Mouse (Mus musculus): ENCODE results near the gene Dynll2.

Dynll2 gene

DNA sequence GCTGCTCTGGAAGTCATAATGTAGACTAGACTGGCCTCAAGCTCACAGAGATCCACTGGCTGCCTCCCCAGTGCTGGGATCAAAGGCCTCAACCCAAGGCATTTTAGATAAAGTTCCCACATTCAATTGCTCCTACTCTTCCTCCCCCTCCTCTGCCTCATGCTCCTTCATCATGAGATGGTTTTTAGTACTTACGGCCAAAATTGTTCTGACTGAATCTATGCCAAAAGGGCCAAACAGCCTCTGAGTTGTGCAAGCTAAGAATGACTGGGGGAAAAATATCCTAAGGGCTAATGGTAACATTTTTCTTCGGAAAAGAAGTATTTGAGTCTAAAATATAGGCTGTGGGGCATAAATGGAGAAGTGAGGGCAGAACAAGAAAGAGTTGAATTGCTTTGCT is 36.6 kb upstream of the Dynll2 start:
- Histone ChIP-seq H3K36me3 (ENCODE audit: insufficient read depth, low read length) (no peaks in the 10 kb centered on the region), H3K27me3 (ENCODE audit: insufficient read depth, low read length) (no peaks in the 10 kb centered on the region), H3K4me1 (replicated peaks; ENCODE audit: low read depth, low read length) (peaks cover 48% of the 10 kb centered on the region), H3K4me3 (replicated peaks; ENCODE audit: low read length) (no peak overlapping the region), H3K9me3 (ENCODE audit: low read length) (no peaks in the 10 kb centered on the region)
- TF ChIP-seq POU5F1 (IDR thresholded peaks at IDR 0.05; ENCODE audit: borderline replicate concordance, low read length) (no peak), CTCF (conservative IDR thresholded peaks at IDR 0.05; ENCODE audit: low read length) (no peak)

DNA sequence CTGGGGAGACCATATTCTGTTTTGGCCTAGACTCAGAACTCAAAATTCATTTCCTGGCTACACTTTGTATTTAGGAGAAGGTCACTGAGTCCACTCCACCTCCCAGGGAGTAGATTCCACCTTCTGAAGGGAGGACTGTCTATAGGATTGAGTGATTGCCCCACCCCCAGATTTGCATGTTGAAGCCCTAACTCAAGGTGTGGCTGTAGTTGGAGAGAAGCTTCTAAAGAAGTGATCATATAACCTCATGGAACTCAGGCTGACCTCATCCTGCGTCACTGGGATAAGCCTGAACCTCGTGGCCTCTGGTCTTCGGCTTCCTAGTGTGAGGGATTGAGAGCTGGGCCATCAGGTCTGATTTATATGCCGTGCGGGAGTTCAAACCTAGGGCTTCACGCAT is 28.5 kb upstream of the Dynll2 start:
- no peaks in the 10 kb centered on the region for H3K36me3 ChIP-seq (ENCODE audit: insufficient read depth, low read length)
- peaks cover 68% of the 10 kb centered on the region for H3K4me1 ChIP-seq (replicated peaks; ENCODE audit: low read depth, low read length)
- H3K4me3 ChIP-seq (replicated peaks; ENCODE audit: low read length) = peak overlapping the region; percentile 37
- TF ChIP-seq POU5F1 (IDR thresholded peaks at IDR 0.05; ENCODE audit: borderline replicate concordance, low read length) (no peak), CTCF (conservative IDR thresholded peaks at IDR 0.05; ENCODE audit: low read length) (no peak), NANOG (IDR thresholded peaks at IDR 0.05; ENCODE audit: borderline replicate concordance, low read length) (no peak)
- H3K27me3 ChIP-seq (ENCODE audit: insufficient read depth, low read length) = peaks cover 2% of the 10 kb centered on the region; the same call in 1 of the 2 replicates
- H3K9me3 ChIP-seq (ENCODE audit: low read length) = no peaks in the 10 kb centered on the region

DNA sequence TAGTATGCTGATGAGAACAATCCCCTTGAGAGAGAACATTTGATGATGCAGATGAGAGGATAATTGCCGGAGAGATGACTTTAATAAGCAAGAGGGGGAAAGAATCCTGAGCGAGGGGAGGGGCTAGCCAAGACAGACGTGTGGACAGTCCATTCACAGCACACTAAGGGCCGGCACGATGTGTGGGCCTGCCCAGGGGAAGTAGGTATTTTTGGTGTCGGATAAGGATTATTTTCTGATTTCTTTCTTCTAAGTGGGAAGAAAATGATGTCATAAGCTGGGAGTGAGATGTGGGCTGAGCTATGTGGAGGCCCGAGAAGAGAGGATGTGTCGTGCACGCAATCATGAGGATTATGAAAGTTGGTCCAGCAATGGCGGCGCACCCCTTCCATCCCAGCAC is 27.8 kb upstream of the Dynll2 start:
- no peaks in the 10 kb centered on the region for H3K9me3 ChIP-seq (ENCODE audit: low read length)
- peaks cover 2% of the 10 kb centered on the region; the same call in 1 of the 2 replicates for H3K27me3 ChIP-seq (ENCODE audit: insufficient read depth, low read length)
- H3K36me3 ChIP-seq (ENCODE audit: insufficient read depth, low read length) = no peaks in the 10 kb centered on the region
- TF ChIP-seq NANOG (IDR thresholded peaks at IDR 0.05; ENCODE audit: borderline replicate concordance, low read length) (no peak), CTCF (conservative IDR thresholded peaks at IDR 0.05; ENCODE audit: low read length) (no peak), POU5F1 (IDR thresholded peaks at IDR 0.05; ENCODE audit: borderline replicate concordance, low read length) (no peak)
- peak overlapping the region; percentile 37 for H3K4me3 ChIP-seq (replicated peaks; ENCODE audit: low read length)
- peaks cover 67% of the 10 kb centered on the region for H3K4me1 ChIP-seq (replicated peaks; ENCODE audit: low read depth, low read length)

GRCm38 (mm10) chr11:88013632-88014031 is 26.3 kb upstream of the Dynll2 start:
- TF ChIP-seq CTCF (conservative IDR thresholded peaks at IDR 0.05; ENCODE audit: low read length) = no peak
- TF ChIP-seq NANOG (IDR thresholded peaks at IDR 0.05; ENCODE audit: borderline replicate concordance, low read length) = no peak
- no peak for TF ChIP-seq POU5F1 (IDR thresholded peaks at IDR 0.05; ENCODE audit: borderline replicate concordance, low read length)
- Histone ChIP-seq H3K4me1 (replicated peaks; ENCODE audit: low read depth, low read length) (peaks cover 72% of the 10 kb centered on the region), H3K27me3 (ENCODE audit: insufficient read depth, low read length) (peaks cover 4% of the 10 kb centered on the region; the same call in 1 of the 2 replicates), H3K9me3 (ENCODE audit: low read length) (no peaks in the 10 kb centered on the region), H3K36me3 (ENCODE audit: insufficient read depth, low read length) (no peaks in the 10 kb centered on the region), H3K4me3 (replicated peaks; ENCODE audit: low read length) (peak overlapping the region; percentile 17; the same call in 1 of the 2 replicates)

GRCm38 (mm10) chr11:88012621-88013244 is 25.4 kb upstream of the Dynll2 start:
- H3K36me3 ChIP-seq (ENCODE audit: insufficient read depth, low read length) = no peaks in the 10 kb centered on the region
- peaks cover 4% of the 10 kb centered on the region for H3K27me3 ChIP-seq (ENCODE audit: insufficient read depth, low read length)
- peaks cover 68% of the 10 kb centered on the region for H3K4me1 ChIP-seq (replicated peaks; ENCODE audit: low read depth, low read length)
- TF ChIP-seq NANOG (IDR thresholded peaks at IDR 0.05; ENCODE audit: borderline replicate concordance, low read length) (no peak), POU5F1 (IDR thresholded peaks at IDR 0.05; ENCODE audit: borderline replicate concordance, low read length) (no peak), CTCF (conservative IDR thresholded peaks at IDR 0.05; ENCODE audit: low read length) (no peak)
- H3K9me3 ChIP-seq (ENCODE audit: low read length) = no peaks in the 10 kb centered on the region
- H3K4me3 ChIP-seq (replicated peaks; ENCODE audit: low read length) = no peak overlapping the region

- H3K27me3 ChIP-seq (ENCODE audit: insufficient read depth, low read length) = peaks cover 4% of the 10 kb centered on the region
- H3K4me1 ChIP-seq (replicated peaks; ENCODE audit: low read depth, low read length) = peaks cover 62% of the 10 kb centered on the region
- TF ChIP-seq POU5F1 (IDR thresholded peaks at IDR 0.05; ENCODE audit: borderline replicate concordance, low read length) (no peak), NANOG (IDR thresholded peaks at IDR 0.05; ENCODE audit: borderline replicate concordance, low read length) (no peak), CTCF (conservative IDR thresholded peaks at IDR 0.05; ENCODE audit: low read length) (no peak)
- H3K4me3 ChIP-seq (replicated peaks; ENCODE audit: low read length) = no peak overlapping the region
- no peaks in the 10 kb centered on the region for H3K9me3 ChIP-seq (ENCODE audit: low read length)
- peaks cover 4% of the 10 kb centered on the region; the same call in 1 of the 2 replicates for H3K36me3 ChIP-seq (ENCODE audit: insufficient read depth, low read length)
Measured at GRCm38 (mm10) chr11:88011914-88012419, 24.6 kb upstream of the Dynll2 start.

GRCm38 (mm10) chr11:88011208-88011913 is 24.0 kb upstream of the Dynll2 start:
- Histone ChIP-seq H3K4me3 (replicated peaks; ENCODE audit: low read length) (no peak overlapping the region), H3K27me3 (ENCODE audit: insufficient read depth, low read length) (peaks cover 4% of the 10 kb centered on the region), H3K4me1 (replicated peaks; ENCODE audit: low read depth, low read length) (peaks cover 59% of the 10 kb centered on the region), H3K9me3 (ENCODE audit: low read length) (no peaks in the 10 kb centered on the region), H3K36me3 (ENCODE audit: insufficient read depth, low read length) (peaks cover 4% of the 10 kb centered on the region; the same call in 1 of the 2 replicates)
- TF ChIP-seq NANOG (IDR thresholded peaks at IDR 0.05; ENCODE audit: borderline replicate concordance, low read length) (no peak), POU5F1 (IDR thresholded peaks at IDR 0.05; ENCODE audit: borderline replicate concordance, low read length) (no peak), CTCF (conservative IDR thresholded peaks at IDR 0.05; ENCODE audit: low read length) (no peak)

GRCm38 (mm10) chr11:88009542-88010190 is 22.3 kb upstream of the Dynll2 start:
- Histone ChIP-seq H3K4me3 (replicated peaks; ENCODE audit: low read length) (peak overlapping the region; percentile 60), H3K36me3 (ENCODE audit: insufficient read depth, low read length) (peaks cover 4% of the 10 kb centered on the region; the same call in 1 of the 2 replicates), H3K27me3 (ENCODE audit: insufficient read depth, low read length) (peaks cover 4% of the 10 kb centered on the region), H3K4me1 (replicated peaks; ENCODE audit: low read depth, low read length) (peaks cover 42% of the 10 kb centered on the region), H3K9me3 (ENCODE audit: low read length) (no peaks in the 10 kb centered on the region)
- TF ChIP-seq NANOG (IDR thresholded peaks at IDR 0.05; ENCODE audit: borderline replicate concordance, low read length) = no peak
- no peak for TF ChIP-seq CTCF (conservative IDR thresholded peaks at IDR 0.05; ENCODE audit: low read length)
- no peak for TF ChIP-seq POU5F1 (IDR thresholded peaks at IDR 0.05; ENCODE audit: borderline replicate concordance, low read length)

Measured in E14TG2a.4 (cell line).